Mouse (Mus musculus) forebrain, embryonic 11.5 days (tissue): Measurements from ENCODE around the gene Bad. TPM values are rescaled to one million over a fixed set of nuclear protein-coding genes. Genes with fewer than 3 reads are reported as not detected.

ENCODE experiments used
- ATAC-seq: fragments of 200-750 bp; cut with Nextera tagmentation; replicated peaks from 2 replicates; pipeline ENCODE4 v1.8.0; 2017; ENCODE audit warnings: moderate TSS enrichment; ENCODE audit not compliant: low FRiP score
- DNase-seq: peaks from one replicate; pipeline ENCODE4 v3.0.0-alpha.2; 2017; ENCODE audit warnings: low spot score
- H3K27ac ChIP-seq: fragments of 300-500 bp; sonication (generic); 2 replicates; pipeline ENCODE4 v1.5.1; 2014; ENCODE audit warnings: low read depth, low read length
- H3K27me3 ChIP-seq: fragments of 300-500 bp; sonication (generic); 2 replicates; pipeline ENCODE4 v1.6.1; 2014; ENCODE audit warnings: mild to moderate bottlenecking, low read length, mixed read lengths; ENCODE audit not compliant: control insufficient read depth, insufficient read depth
- H3K36me3 ChIP-seq: fragments of 300-500 bp; sonication (generic); 2 replicates; pipeline ENCODE4 v1.6.1; 2014; ENCODE audit warnings: mild to moderate bottlenecking, low read length, moderate library complexity, mixed read lengths; ENCODE audit not compliant: control insufficient read depth, insufficient read depth
- H3K4me1 ChIP-seq: fragments of 300-500 bp; sonication (generic); replicated peaks from 2 replicates; pipeline ENCODE4 v1.6.1; 2014; ENCODE audit warnings: low read length, mixed read lengths; ENCODE audit not compliant: control insufficient read depth, insufficient read depth
- H3K4me2 ChIP-seq: fragments of 300-500 bp; sonication (generic); 2 replicates; pipeline ENCODE4 v1.6.1; 2014; ENCODE audit warnings: low read depth, mild to moderate bottlenecking, low read length, moderate library complexity, mixed read lengths; ENCODE audit not compliant: severe bottlenecking
- H3K4me3 ChIP-seq: fragments of 300-500 bp; sonication (generic); 2 replicates; pipeline ENCODE4 v1.5.1; 2014; ENCODE audit warnings: low read depth, low read length
- H3K9ac ChIP-seq: fragments of 300-500 bp; sonication (generic); 2 replicates; pipeline ENCODE4 v1.6.1; 2014; ENCODE audit warnings: low read length
- H3K9me3 ChIP-seq: fragments of 300-500 bp; sonication (generic); 2 replicates; pipeline ENCODE4 v1.6.1; 2016; ENCODE audit warnings: low read length, mixed read lengths; ENCODE audit not compliant: control insufficient read depth
- WGBS: fragments of 180-500 bp; shearing (Covaris S2); extraction: QIAGEN DNeasy Blood & Tissue Kit; methylation state at CpG from one replicate; pipeline ENCODE4 v1.1.7; 2014; 5-methylcytosine and 5-hydroxymethylcytosine counted together
- polyA plus RNA-seq: library from polyadenylated mRNA; unstranded; fragments of >200 nt; fragmentation: Nextera tagmentation; extraction: Ambion mirVana; gene quantifications from 2 replicates; pipeline ENCODE4 v1.2.1, GENCODE M21; 2014

The Bad gene
- polyA plus RNA-seq, 1 experiment from 2014 or later: 56.6 TPM

DNA sequence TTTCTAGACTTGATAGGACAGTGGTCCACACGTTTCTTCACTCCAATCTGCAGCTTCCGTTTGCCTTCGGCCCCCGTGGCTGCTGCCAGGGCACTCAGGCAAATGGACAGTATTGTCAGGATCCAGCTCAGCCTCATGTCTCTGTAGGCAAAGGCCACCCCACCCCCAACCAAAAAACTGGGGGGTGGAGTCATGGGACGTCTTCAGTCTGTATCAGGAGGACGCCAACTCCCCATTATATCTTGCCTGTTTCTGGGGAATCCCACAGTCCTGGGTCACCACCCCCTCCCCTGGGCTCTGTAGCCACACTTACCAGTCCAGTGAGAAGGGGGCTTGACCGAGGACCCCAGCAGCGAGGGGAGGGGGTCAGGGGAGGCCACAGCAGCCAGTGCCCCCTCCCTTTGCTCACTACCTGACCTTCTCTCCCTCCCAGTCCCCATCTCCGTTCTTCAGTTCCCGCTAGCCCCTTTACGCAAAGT lies 37.4 kb downstream of the Bad start:
- Histone ChIP-seq H3K36me3 (no peaks in the 10 kb centered on the region; the same call in 1 of the 2 replicates), H3K4me3 (peak overlapping the region; percentile 42), H3K4me1 (peaks cover 22% of the 10 kb centered on the region), H3K27ac (peak overlapping the region; percentile 50; the same call in 1 of the 2 replicates), H3K4me2 (peak overlapping the region; percentile 67), H3K9ac (peak overlapping the region; percentile 62), H3K27me3 (no peaks in the 10 kb centered on the region), H3K9me3 (no peaks in the 10 kb centered on the region)
- 15% methylated on average over 11 of the region's 11 CpGs for WGBS
- ATAC-seq: no peak
- no peak for DNase-seq

- ATAC-seq: peak; percentile 87
- Histone ChIP-seq H3K4me1 (peaks cover 22% of the 10 kb centered on the region), H3K4me3 (peak overlapping the region; percentile 42), H3K4me2 (peak overlapping the region; percentile 67), H3K27ac (peak overlapping the region; percentile 86), H3K27me3 (no peaks in the 10 kb centered on the region), H3K9me3 (no peaks in the 10 kb centered on the region), H3K9ac (peak overlapping the region; percentile 77), H3K36me3 (no peaks in the 10 kb centered on the region; the same call in 1 of the 2 replicates)
- peak; percentile 100 for DNase-seq
- WGBS: 1% methylated on average over 58 of the region's 59 CpGs
Measured at GRCm38 (mm10) chr19:6979486-6980380, 38.1 kb downstream of the Bad start.

GRCm38 (mm10) chr19:6980381-6981093 lies 38.9 kb downstream of the Bad start, which contains the start of gene Fkbp2:
Gene Fkbp2, minus strand, starts transcription at chr19:6980501.
- peak; percentile 98 for DNase-seq
- Histone ChIP-seq H3K36me3 (peaks cover 3% of the 10 kb centered on the region; the same call in 1 of the 2 replicates), H3K27me3 (no peaks in the 10 kb centered on the region), H3K4me2 (peak within 1 kb of the TSS; percentile 67), H3K27ac (peak within 1 kb of the TSS; percentile 86), H3K9me3 (no peaks in the 10 kb centered on the region), H3K4me1 (peaks cover 22% of the 10 kb centered on the region), H3K9ac (peak within 1 kb of the TSS; percentile 77), H3K4me3 (peak within 1 kb of the TSS; percentile 42)
- WGBS: 2% methylated on average over 38 of the region's 38 CpGs
- peak; percentile 85 for ATAC-seq

GRCm38 (mm10) chr19:6981465-6981864 lies 39.8 kb downstream of the Bad start:
- Histone ChIP-seq H3K27me3 (no peaks in the 10 kb centered on the region), H3K4me2 (no peak overlapping the region), H3K9ac (no peak overlapping the region), H3K27ac (no peak overlapping the region), H3K4me1 (peaks cover 20% of the 10 kb centered on the region), H3K36me3 (peaks cover 3% of the 10 kb centered on the region; the same call in 1 of the 2 replicates), H3K9me3 (no peaks in the 10 kb centered on the region), H3K4me3 (no peak overlapping the region)
- WGBS: 88% methylated on average over 4 of the region's 4 CpGs
- no peak for ATAC-seq
- no peak for DNase-seq

DNA sequence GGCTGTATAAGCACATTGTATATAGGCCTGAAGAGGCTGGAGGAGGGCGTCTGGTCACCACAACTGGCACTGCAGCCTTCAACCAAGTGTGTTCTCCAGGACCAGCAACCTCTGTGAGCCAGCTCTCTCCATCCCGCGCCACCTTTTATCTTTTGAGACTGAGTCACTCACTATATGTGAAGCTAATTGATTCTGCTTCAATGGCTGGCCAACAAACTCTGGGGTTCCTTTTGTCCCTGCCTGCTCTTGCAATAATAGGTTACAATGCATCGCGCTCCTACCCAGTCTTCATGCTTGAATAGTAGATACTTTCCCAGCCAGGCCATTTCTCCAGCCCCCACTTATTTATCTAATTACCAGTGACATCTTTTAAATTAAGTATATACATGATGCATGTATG lies 42.0 kb downstream of the Bad start:
- ATAC-seq: no peak

GRCm38 (mm10) chr19:6985300-6985699 lies 43.6 kb downstream of the Bad start:
- Histone ChIP-seq H3K27me3 (no peaks in the 10 kb centered on the region), H3K9me3 (no peaks in the 10 kb centered on the region), H3K9ac (no peak overlapping the region), H3K4me3 (no peak overlapping the region), H3K4me2 (no peak overlapping the region), H3K4me1 (peaks cover 10% of the 10 kb centered on the region), H3K36me3 (peaks cover 3% of the 10 kb centered on the region; the same call in 1 of the 2 replicates), H3K27ac (no peak overlapping the region)
- 86% methylated on average over 19 of the region's 19 CpGs for WGBS
- no peak for DNase-seq
- ATAC-seq: no peak

More for the DNA sequence above, 42.0 kb downstream of the Bad start:
- Histone ChIP-seq H3K27me3 (no peaks in the 10 kb centered on the region), H3K27ac (no peak overlapping the region), H3K36me3 (peaks cover 3% of the 10 kb centered on the region; the same call in 1 of the 2 replicates), H3K4me3 (no peak overlapping the region), H3K9ac (no peak overlapping the region), H3K4me2 (no peak overlapping the region), H3K9me3 (no peaks in the 10 kb centered on the region), H3K4me1 (peaks cover 16% of the 10 kb centered on the region)
- 33% methylated on average over 5 of the region's 5 CpGs for WGBS
- DNase-seq: no peak

DNA sequence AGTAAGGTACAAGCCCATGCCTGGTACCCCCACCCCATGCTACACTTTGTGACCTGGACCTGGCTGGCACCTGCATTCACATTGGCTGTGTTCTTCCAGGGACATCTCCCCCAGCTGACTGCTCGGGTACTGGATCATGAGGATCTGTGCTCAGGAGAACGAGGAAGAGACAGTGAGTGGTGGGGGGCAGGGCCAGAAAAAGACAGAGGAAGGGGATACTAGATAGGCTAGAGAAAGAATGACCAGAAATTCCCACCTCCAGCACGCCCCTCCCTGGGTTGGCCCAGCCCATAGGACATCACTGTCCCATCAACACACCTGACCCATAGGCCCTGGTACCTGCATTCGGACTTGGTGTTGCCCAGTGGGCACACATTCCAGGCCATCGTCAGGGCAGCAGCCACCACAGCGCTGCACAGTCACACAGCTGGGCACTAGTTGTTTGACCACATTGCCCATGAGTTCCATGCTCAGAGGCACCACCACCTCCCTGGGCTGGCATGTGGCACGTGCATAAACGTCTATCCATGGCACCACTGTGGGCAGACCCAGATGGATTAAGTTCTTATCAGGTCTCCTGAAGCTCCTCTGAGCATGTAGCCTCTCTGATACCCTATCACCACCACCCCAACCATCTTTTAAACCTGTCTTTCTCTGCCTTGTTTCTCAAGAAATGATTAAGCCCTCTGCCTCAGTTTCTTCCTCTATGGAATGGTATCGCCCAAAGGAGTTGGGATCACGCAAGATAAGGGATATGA lies 44.5 kb downstream of the Bad start:
- Histone ChIP-seq H3K9me3 (no peaks in the 10 kb centered on the region), H3K36me3 (peaks cover 3% of the 10 kb centered on the region; the same call in 1 of the 2 replicates), H3K9ac (peak overlapping the region; percentile 89), H3K27me3 (no peaks in the 10 kb centered on the region), H3K4me2 (peak overlapping the region; percentile 96), H3K4me1 (peaks cover 10% of the 10 kb centered on the region), H3K4me3 (peak overlapping the region; percentile 87), H3K27ac (no peak overlapping the region)
- 82% methylated on average over 10 of the region's 10 CpGs for WGBS
- DNase-seq (no peak), ATAC-seq (no peak)
